Mouse (Mus musculus): Measurements from ENCODE around the gene Ube2c.

DNA sequence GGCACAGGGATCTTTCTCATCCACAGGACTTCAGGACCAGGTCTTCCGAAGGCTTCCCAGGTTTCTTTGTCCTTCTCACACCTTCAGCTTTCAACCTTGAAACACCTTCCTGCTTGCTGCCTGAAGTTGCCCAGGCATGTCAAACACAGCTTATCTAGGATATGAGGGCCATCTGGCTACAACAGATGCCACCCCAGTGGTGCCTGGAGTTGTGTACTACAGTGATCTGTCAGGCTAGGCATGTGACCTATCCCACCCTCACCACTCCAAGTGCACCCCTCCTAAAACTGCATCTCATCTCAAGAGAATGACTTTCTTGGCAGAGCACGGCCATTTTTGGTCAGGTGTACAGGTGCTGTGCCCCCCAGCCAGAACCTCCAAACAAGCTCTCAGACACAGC lies 8.2 kb upstream of the Ube2c start:
- TF ChIP-seq CTCF (IDR thresholded peaks at IDR 0.05; ENCODE audit: extremely low read depth, insufficient read length, insufficient replicate concordance, low read depth, low read length) (no peak), POLR2A (IDR thresholded peaks at IDR 0.05; ENCODE audit: low read depth, low read length) (no peak)

Measured in small intestine, adult 2 months (tissue).